Mouse (Mus musculus) stomach, postnatal 0 days (tissue): ENCODE measurements at regions not wholly inside any gene's neighbourhood (a gene's known extent, or its start where the extent isn't known, plus 50 kb on each side); places are given as distances from the start of the nearest gene placed in this dataset.

Experiments
- ATAC-seq: fragments of 200-750 bp; cut with Nextera tagmentation; 2 replicates; pipeline ENCODE4 v1.8.0; 2017; ENCODE audit not compliant: low FRiP score, low TSS enrichment
- DNase-seq: peaks from one replicate; pipeline ENCODE4 v3.0.0-alpha.2; 2016; ENCODE audit warnings: low spot score
- H3K27ac ChIP-seq: fragments of 300-500 bp; sonication (generic); replicated peaks from 2 replicates; pipeline ENCODE4 v1.5.1; 2014; ENCODE audit warnings: mild to moderate bottlenecking, control low read depth
- H3K27me3 ChIP-seq: fragments of 300-500 bp; sonication (generic); 2 replicates; pipeline ENCODE4 v1.6.1; 2014; ENCODE audit warnings: low read length; ENCODE audit not compliant: control insufficient read depth, insufficient read depth
- H3K36me3 ChIP-seq: fragments of 300-500 bp; sonication (generic); 2 replicates; pipeline ENCODE4 v1.6.1; 2014; ENCODE audit warnings: low read length, mixed read lengths; ENCODE audit not compliant: control insufficient read depth, insufficient read depth
- H3K4me1 ChIP-seq: fragments of 300-500 bp; sonication (generic); replicated peaks from 2 replicates; pipeline ENCODE4 v1.6.1; 2014; ENCODE audit warnings: antibody characterized with exemption; ENCODE audit not compliant: control insufficient read depth, insufficient read depth
- H3K4me2 ChIP-seq: fragments of 300-500 bp; sonication (generic); replicated peaks from 2 replicates; pipeline ENCODE4 v1.6.1; 2014; ENCODE audit warnings: low read depth, mild to moderate bottlenecking, control low read depth, moderate library complexity
- H3K4me3 ChIP-seq: fragments of 300-500 bp; sonication (generic); 2 replicates; pipeline ENCODE4 v1.5.1; 2014; ENCODE audit warnings: low read depth, low read length, control low read depth
- H3K9ac ChIP-seq: fragments of 300-500 bp; sonication (generic); 2 replicates; pipeline ENCODE4 v1.6.1; 2014; ENCODE audit warnings: mild to moderate bottlenecking, low read length, control low read depth, mixed read lengths
- H3K9me3 ChIP-seq: fragments of 300-500 bp; sonication (generic); 2 replicates; pipeline ENCODE4 v1.6.1; 2016; ENCODE audit warnings: low read length; ENCODE audit not compliant: control insufficient read depth
- CTCF ChIP-seq: IDR thresholded peaks from 2 replicates; pipeline ENCODE4 v1.5.1; 2016; ENCODE audit warnings: antibody characterized with exemption, low read depth, mild to moderate bottlenecking, moderate library complexity
- EP300 ChIP-seq: optimal IDR thresholded peaks from 2 replicates; pipeline ENCODE3; 2016; ENCODE audit warnings: antibody characterized with exemption
- WGBS: fragments of 180-500 bp; shearing (Covaris S2); extraction: QIAGEN DNeasy Blood & Tissue Kit; methylation state at CpG from one replicate; pipeline ENCODE4 v1.1.7; 2014; 5-methylcytosine and 5-hydroxymethylcytosine counted together

DNA sequence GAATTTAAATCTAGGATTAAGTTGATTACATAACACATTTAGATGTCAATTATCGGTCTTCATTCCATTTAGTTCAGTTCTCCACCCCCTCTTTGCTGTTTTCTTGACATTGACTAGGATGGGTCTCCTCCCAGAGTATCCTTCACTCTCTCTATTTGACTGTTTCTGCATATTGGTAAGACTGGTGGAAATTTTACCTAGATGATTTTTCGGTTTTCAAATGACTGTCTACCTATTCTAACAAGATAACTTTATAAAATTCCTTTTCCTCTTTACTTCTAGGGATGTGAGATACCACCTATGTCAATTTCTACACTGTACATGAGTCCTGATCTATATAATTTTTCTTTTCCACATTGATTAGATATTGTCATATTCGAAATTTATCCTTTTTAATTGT, 142.4 kb upstream of the Ccdc54 start:
- no peaks in the 10 kb centered on the region for H3K36me3 ChIP-seq
- no peaks in the 10 kb centered on the region for H3K9me3 ChIP-seq
- 90% methylated on average over 3 of the region's 3 CpGs for WGBS
- no peaks in the 10 kb centered on the region for H3K4me1 ChIP-seq
- no peak for TF ChIP-seq CTCF
- no peak for TF ChIP-seq EP300
- no peak overlapping the region for H3K4me2 ChIP-seq
- ATAC-seq, result no peak
- no peak for DNase-seq
- no peak overlapping the region for H3K27ac ChIP-seq
- H3K27me3 ChIP-seq, result no peaks in the 10 kb centered on the region
- H3K9ac ChIP-seq, result no peak overlapping the region
- H3K4me3 ChIP-seq, result no peak overlapping the region

DNA sequence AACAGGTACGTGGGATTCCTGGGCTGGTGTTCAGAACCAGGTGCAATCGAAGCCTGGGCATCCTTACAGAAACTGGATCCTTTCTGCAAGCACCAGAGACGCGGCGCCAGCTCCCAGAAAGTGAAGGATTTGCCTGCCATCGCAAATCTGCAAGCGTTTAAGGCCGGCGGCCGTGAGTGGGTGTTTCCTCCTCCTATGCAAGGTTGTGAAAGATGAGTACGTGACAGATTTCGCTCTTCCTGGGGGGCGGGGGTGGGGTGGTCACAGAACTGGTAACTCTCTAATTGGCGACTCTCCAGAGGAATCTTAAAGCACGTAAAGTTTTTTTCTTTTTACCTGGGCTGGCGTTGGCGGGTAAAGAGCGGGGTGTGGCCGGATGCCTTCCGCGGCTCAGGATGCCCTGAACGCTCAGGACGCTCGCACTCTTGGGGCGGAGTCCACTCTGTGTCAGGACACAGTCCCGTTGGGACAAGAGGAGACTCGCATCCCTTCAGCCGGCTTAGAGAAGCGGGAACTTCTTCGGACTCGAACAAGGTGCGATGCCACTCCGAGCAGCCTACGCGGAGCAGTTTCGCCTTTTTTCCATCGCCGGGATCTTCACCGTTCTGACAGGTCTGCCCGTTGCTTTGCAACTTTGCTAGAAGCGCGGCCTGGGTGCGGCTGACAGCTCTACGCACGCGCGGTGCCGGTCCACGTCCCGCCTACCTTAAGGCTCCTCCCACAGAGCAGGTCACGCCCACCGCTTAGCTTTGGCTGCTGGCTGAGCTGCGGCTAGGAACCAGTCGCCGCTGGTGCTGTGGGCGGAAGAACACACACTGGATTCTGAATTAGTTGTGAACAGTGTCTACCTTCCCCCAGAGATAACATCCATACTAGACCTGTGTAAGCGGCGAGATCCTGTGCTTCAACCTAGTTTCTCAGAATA, 141.4 kb upstream of the Ccdc54 start:
- Histone ChIP-seq H3K4me2 (peak overlapping the region; percentile 84), H3K9me3 (no peaks in the 10 kb centered on the region), H3K4me1 (no peaks in the 10 kb centered on the region), H3K27ac (peak overlapping the region; percentile 69), H3K27me3 (no peaks in the 10 kb centered on the region), H3K9ac (peak overlapping the region; percentile 69), H3K4me3 (peak overlapping the region; percentile 70), H3K36me3 (no peaks in the 10 kb centered on the region)
- ATAC-seq (peak; percentile 97), DNase-seq (peak; percentile 94)
- no peak for TF ChIP-seq CTCF
- TF ChIP-seq EP300, result no peak
- WGBS, result under 1% methylated on average over 58 of the region's 58 CpGs

DNA sequence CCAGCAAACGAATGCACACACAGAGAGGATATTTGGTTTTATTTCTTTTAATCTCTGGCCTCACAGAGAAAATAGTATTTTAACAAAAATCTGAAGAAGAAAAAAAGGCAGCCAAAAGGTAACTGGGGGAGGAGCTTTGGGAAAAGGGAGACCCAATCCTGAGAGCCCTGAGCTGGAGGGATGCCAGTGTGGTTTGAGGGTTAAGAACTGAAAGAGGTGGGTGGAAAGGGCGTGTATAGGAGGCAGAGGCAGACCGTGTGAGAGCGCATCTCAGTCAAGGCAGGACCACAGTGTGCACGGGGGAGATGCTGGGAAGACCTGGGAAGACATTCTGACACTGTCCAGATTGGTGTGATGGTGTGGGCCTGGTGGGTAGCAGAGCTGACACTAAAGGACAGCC, 138.4 kb upstream of the Ccdc54 start:
- no peaks in the 10 kb centered on the region for H3K27me3 ChIP-seq
- ATAC-seq (no peak), DNase-seq (no peak)
- H3K4me2 ChIP-seq, result no peak overlapping the region
- no peak overlapping the region for H3K4me3 ChIP-seq
- H3K9me3 ChIP-seq, result no peaks in the 10 kb centered on the region
- no peak overlapping the region for H3K9ac ChIP-seq
- H3K4me1 ChIP-seq, result no peaks in the 10 kb centered on the region
- 62% methylated on average over 5 of the region's 5 CpGs for WGBS
- H3K36me3 ChIP-seq, result no peaks in the 10 kb centered on the region
- no peak overlapping the region for H3K27ac ChIP-seq
- TF ChIP-seq EP300 (no peak), CTCF (no peak)

DNA sequence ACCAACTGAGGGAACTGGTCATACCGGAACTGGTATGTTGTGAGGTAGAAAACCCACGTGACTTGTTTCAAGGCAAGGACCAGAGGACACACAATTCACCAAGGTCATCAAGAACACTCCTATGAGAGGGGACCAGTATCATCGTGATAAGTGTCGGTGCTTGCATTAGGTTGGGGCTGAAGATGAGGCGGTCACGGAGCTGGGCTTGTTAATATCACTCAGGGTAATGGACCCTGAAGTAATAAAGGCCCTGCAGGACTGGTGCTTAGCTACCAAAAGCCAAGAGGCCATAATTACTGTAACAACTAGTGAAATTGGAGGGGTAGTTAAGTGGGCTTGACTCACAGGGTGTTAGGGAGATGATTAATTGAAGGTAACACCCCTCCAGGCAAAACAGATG, 132.2 kb upstream of the Ccdc54 start:
- TF ChIP-seq CTCF (no peak), EP300 (no peak)

DNA sequence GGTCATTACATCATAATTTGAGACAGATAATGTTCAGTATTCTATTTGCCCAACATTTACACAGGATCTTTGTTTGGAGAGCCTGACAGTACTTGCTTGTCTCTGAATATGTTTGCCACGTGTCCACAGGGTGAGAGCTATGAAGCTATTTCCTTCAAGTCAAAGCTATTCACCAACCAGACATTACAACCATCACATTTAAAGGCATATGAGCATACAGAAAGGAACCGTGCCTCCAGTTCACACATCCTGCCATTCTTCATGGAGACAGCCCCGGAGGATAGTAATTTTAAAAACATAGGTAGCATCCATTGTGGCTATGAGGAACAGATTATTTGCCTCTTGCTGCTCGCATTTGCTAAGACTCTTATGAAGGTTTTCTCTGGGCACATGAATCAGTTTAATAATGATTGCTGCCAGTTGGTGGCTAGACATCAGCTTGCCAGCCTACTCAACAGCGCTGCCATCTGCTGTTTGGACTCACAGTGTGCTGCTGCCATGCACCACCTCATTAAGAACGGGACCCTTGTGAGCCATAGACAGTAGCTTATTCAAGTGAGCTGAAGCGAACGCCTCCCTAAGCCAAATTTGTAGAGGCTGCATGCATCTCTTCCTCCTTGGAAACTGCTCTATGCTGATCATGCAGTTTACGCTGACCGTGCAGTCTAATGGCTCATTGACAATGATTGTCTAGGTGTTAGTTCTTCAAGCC, 126.5 kb upstream of the Ccdc54 start:
- no peak for ATAC-seq
- Histone ChIP-seq H3K27me3 (no peaks in the 10 kb centered on the region), H3K4me1 (no peaks in the 10 kb centered on the region), H3K9me3 (no peaks in the 10 kb centered on the region), H3K4me3 (no peak overlapping the region), H3K27ac (no peak overlapping the region), H3K36me3 (no peaks in the 10 kb centered on the region), H3K4me2 (no peak overlapping the region), H3K9ac (no peak overlapping the region)
- no peak for TF ChIP-seq EP300
- TF ChIP-seq CTCF, result peak; percentile 56
- DNase-seq, result no peak
- 71% methylated on average over 10 of the region's 10 CpGs for WGBS

More for the DNA sequence above, 132.2 kb upstream of the Ccdc54 start:
- Histone ChIP-seq H3K9ac (no peak overlapping the region), H3K4me2 (no peak overlapping the region), H3K36me3 (no peaks in the 10 kb centered on the region), H3K4me3 (no peak overlapping the region), H3K9me3 (no peaks in the 10 kb centered on the region), H3K27ac (no peak overlapping the region), H3K27me3 (no peaks in the 10 kb centered on the region), H3K4me1 (no peaks in the 10 kb centered on the region)
- no peak for DNase-seq
- no peak for ATAC-seq
- WGBS, result 82% methylated on average over 6 of the region's 6 CpGs

DNA sequence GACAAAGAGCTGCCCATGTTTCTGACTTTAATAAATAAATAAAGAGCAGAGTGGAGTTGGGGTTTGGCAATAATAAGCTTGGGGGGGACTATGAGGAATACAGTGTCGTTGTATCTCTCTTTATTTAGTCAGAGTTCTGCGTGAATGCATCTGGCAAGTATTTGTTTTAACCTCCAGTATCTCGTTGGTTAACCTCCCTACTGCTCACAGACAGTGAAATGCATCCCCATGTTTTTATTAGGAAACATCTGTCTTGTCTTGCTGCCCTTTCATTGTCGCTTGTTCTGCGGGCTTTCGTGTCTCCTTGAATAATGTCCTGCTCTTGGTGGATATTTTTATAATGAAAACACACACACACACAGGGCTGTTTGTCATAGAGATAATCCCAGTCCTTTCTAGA, 118.8 kb upstream of the Ccdc54 start:
- Histone ChIP-seq H3K36me3 (no peaks in the 10 kb centered on the region), H3K4me2 (no peak overlapping the region), H3K27me3 (no peaks in the 10 kb centered on the region), H3K4me3 (no peak overlapping the region), H3K9ac (no peak overlapping the region), H3K9me3 (no peaks in the 10 kb centered on the region), H3K27ac (no peak overlapping the region), H3K4me1 (no peaks in the 10 kb centered on the region)
- ATAC-seq, result no peak
- no peak for TF ChIP-seq CTCF
- TF ChIP-seq EP300, result no peak
- WGBS, result 51% methylated on average over 6 of the region's 6 CpGs
- no peak for DNase-seq
